Mouse (Mus musculus) liver, postnatal 0 days (tissue): Measurements from ENCODE around the gene Szrd1. TPM values are rescaled to one million over a fixed set of nuclear protein-coding genes. Genes with fewer than 3 reads are reported as not detected.

Source experiments
- ATAC-seq: fragments of 200-750 bp; cut with Nextera tagmentation; 2 replicates; pipeline ENCODE4 v1.8.0; 2017; ENCODE audit warnings: mild to moderate bottlenecking, moderate library complexity
- DNase-seq: peaks from one replicate; pipeline ENCODE4 v3.0.0-alpha.2; 2016
- H3K27ac ChIP-seq: fragments of 300-500 bp; sonication (generic); 2 replicates; pipeline ENCODE4 v1.5.1; 2014; ENCODE audit warnings: antibody characterized with exemption, moderate library complexity, mild to moderate bottlenecking, low read depth
- H3K27me3 ChIP-seq: fragments of 300-500 bp; sonication (generic); 2 replicates; pipeline ENCODE4 v1.6.1; 2014; ENCODE audit warnings: low read length, control low read depth, mixed read lengths; ENCODE audit not compliant: insufficient read depth
- H3K36me3 ChIP-seq: fragments of 300-500 bp; sonication (generic); replicated peaks from 2 replicates; pipeline ENCODE4 v1.6.1; 2014; ENCODE audit warnings: mild to moderate bottlenecking, control low read depth, low read length, moderate library complexity, mixed read lengths; ENCODE audit not compliant: insufficient read depth
- H3K4me1 ChIP-seq: fragments of 300-500 bp; sonication (generic); 2 replicates; pipeline ENCODE4 v1.6.1; 2014; ENCODE audit warnings: antibody characterized with exemption, mild to moderate bottlenecking, control low read depth; ENCODE audit not compliant: insufficient read depth
- H3K4me2 ChIP-seq: fragments of 300-500 bp; sonication (generic); 2 replicates; pipeline ENCODE4 v1.6.1; 2014; ENCODE audit warnings: low read depth, mild to moderate bottlenecking, low read length, moderate library complexity, mixed read lengths
- H3K4me3 ChIP-seq: fragments of 300-500 bp; sonication (generic); 2 replicates; pipeline ENCODE4 v1.5.1; 2014; ENCODE audit warnings: low read depth, low read length
- H3K9ac ChIP-seq: fragments of 300-500 bp; sonication (generic); replicated peaks from 2 replicates; pipeline ENCODE4 v1.6.1; 2014; ENCODE audit warnings: mild to moderate bottlenecking, moderate library complexity
- H3K9me3 ChIP-seq: fragments of 300-500 bp; sonication (generic); 2 replicates; pipeline ENCODE4 v1.6.1; 2016; ENCODE audit warnings: mild to moderate bottlenecking, control low read depth, low read length, mixed read lengths
- CTCF ChIP-seq: sonication (generic); IDR thresholded peaks from 2 replicates; pipeline ENCODE4 v1.5.1; 2016; ENCODE audit warnings: antibody characterized with exemption, low read depth
- EP300 ChIP-seq: IDR thresholded peaks from 2 replicates; pipeline ENCODE4 v1.6.1; 2016; ENCODE audit warnings: antibody characterized with exemption, low read depth, mild to moderate bottlenecking
- WGBS: fragments of 180-500 bp; shearing (Covaris S2); extraction: QIAGEN DNeasy Blood & Tissue Kit; methylation state at CpG from one replicate; pipeline ENCODE4 v1.1.7; 2014; ENCODE audit not compliant: insufficient replicate concordance; 5-methylcytosine and 5-hydroxymethylcytosine counted together
- polyA plus RNA-seq: library from polyadenylated mRNA; unstranded; fragments of >200 nt; fragmentation: Nextera tagmentation; extraction: Ambion mirVana; gene quantifications from 2 replicates; pipeline ENCODE4 v1.2.1, GENCODE M21; 2015

Szrd1 gene
- polyA plus RNA-seq, 1 experiment from 2014 or later, result 17.7 TPM

DNA sequence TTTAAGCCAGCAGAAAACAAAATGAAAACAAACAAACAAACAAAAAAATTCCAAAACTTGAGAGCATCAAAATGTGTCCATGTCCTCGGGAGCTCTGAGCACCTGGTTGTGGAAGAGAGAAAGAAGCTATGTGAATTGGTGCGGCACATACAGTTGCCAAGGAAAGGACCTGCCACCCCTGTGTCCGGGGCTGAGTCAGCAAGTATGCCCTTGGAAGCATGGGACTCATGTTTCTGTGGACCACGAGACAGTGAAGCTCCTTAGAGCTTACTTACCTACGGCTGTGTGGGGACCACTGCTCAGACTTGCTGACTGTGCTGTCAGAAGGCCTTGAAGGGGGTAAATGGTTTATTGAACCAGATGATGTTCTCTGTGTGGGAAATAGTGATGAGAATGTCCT is 24.2 kb upstream of the Szrd1 start:
- 82% methylated on average over 5 of the region's 5 CpGs for WGBS

DNA sequence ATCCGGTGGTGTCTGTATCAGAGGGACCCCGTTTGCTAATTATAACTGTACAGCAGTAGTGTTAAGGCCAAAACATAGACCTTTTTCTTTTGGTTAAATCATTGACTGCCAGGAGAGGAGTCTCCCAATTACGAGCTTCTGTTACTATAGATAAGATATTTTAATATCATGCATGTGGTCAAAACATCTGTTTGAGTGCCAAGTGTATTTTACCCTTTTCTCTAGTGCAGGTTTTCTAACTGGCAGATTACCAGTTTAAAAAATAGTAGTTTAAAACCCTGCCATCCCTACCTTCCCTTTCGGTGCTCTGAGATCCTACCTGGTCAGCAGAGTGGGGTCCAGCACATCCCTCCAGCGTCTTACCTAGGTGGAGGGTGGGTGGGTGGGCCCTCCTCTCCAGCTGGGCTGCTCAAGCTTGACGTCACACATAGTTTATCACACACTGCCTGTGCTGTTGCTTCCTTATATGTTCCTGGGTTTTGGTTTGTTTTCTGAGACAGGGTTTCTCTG is 22.2 kb upstream of the Szrd1 start:
- DNase-seq (no peak), ATAC-seq (peak; percentile 87)
- no peak overlapping the region; the same call in 1 of the 2 replicates for H3K4me3 ChIP-seq
- TF ChIP-seq CTCF (no peak), EP300 (peak; percentile 96)
- peaks cover 74% of the 10 kb centered on the region for H3K4me1 ChIP-seq
- H3K27ac ChIP-seq, result peak overlapping the region; percentile 96
- no peaks in the 10 kb centered on the region for H3K9me3 ChIP-seq
- H3K27me3 ChIP-seq, result no peaks in the 10 kb centered on the region
- H3K9ac ChIP-seq, result peak overlapping the region; percentile 13
- 40% methylated on average over 6 of the region's 6 CpGs for WGBS
- peak overlapping the region; percentile 59 for H3K4me2 ChIP-seq
- peaks cover 5% of the 10 kb centered on the region; the same call in 1 of the 2 replicates for H3K36me3 ChIP-seq

More for the DNA sequence above, 24.2 kb upstream of the Szrd1 start:
- no peak overlapping the region for H3K4me3 ChIP-seq
- H3K27ac ChIP-seq, result peak overlapping the region; percentile 96
- DNase-seq, result no peak
- ATAC-seq, result no peak
- H3K9ac ChIP-seq, result no peak overlapping the region
- H3K4me2 ChIP-seq, result no peak overlapping the region
- H3K9me3 ChIP-seq, result no peaks in the 10 kb centered on the region
- H3K36me3 ChIP-seq, result peaks cover 14% of the 10 kb centered on the region
- H3K27me3 ChIP-seq, result no peaks in the 10 kb centered on the region
- H3K4me1 ChIP-seq, result peaks cover 55% of the 10 kb centered on the region
- no peak for TF ChIP-seq CTCF
- no peak for TF ChIP-seq EP300

DNA sequence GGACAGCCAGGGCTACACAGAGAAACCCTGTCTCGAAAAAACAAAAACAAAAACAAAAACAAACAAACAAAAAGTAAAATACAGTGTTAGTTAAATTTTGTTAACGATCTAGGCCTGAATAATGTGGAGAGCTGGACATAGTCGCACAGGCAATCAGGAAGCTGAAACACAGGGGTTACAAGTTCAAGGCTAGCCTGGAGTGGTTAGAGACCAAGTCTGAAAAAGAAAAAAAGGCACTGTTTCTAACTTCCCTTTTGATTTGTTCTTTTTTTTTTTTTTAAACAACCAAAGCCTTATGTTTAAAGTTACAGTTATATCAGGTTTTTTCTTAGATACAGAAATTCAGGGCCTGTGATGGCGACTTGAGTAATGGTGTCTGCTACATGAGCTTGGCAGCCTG is 20.6 kb upstream of the Szrd1 start:
- Histone ChIP-seq H3K4me3 (no peak overlapping the region), H3K9ac (peak overlapping the region; percentile 50; the same call in 1 of the 2 replicates), H3K27ac (peak overlapping the region; percentile 96), H3K36me3 (peaks cover 5% of the 10 kb centered on the region; the same call in 1 of the 2 replicates), H3K4me1 (peaks cover 71% of the 10 kb centered on the region), H3K4me2 (no peak overlapping the region), H3K27me3 (no peaks in the 10 kb centered on the region), H3K9me3 (no peaks in the 10 kb centered on the region)
- TF ChIP-seq CTCF (no peak), EP300 (no peak)
- ATAC-seq (no peak), DNase-seq (no peak)
- 67% methylated on average over 4 of the region's 4 CpGs for WGBS

DNA sequence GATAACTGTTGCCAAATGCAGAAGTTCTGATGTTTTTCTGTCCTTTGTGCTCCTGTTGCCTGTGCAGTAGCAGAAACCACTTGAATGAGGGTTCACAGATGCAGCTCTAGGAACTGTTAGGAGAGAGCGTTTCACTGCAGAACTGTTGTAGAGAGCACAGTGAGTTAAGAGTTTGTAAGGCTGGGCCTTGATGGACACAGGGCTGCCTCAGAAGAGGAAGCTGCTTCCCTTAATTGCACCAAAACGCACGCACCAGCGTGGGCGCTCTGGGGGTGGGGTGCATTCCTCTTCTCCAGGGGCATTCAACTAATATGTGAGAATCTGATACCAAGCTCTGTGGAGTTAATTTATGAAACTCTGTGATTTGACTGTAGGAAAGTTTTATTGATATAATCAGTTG is 20.1 kb upstream of the Szrd1 start:
- H3K9ac ChIP-seq, result peak overlapping the region; percentile 50
- TF ChIP-seq CTCF, result no peak
- TF ChIP-seq EP300, result no peak
- peaks cover 70% of the 10 kb centered on the region for H3K4me1 ChIP-seq
- H3K9me3 ChIP-seq, result no peaks in the 10 kb centered on the region
- no peak for ATAC-seq
- no peak overlapping the region for H3K4me3 ChIP-seq
- H3K27ac ChIP-seq, result peak overlapping the region; percentile 74
- DNase-seq, result no peak
- H3K36me3 ChIP-seq, result peaks cover 5% of the 10 kb centered on the region; the same call in 1 of the 2 replicates
- H3K4me2 ChIP-seq, result 0 out of 2 replicates have a peak overlapping the region, but pooled peaks have one; percentile 54
- no peaks in the 10 kb centered on the region for H3K27me3 ChIP-seq
- 39% methylated on average over 5 of the region's 5 CpGs for WGBS

DNA sequence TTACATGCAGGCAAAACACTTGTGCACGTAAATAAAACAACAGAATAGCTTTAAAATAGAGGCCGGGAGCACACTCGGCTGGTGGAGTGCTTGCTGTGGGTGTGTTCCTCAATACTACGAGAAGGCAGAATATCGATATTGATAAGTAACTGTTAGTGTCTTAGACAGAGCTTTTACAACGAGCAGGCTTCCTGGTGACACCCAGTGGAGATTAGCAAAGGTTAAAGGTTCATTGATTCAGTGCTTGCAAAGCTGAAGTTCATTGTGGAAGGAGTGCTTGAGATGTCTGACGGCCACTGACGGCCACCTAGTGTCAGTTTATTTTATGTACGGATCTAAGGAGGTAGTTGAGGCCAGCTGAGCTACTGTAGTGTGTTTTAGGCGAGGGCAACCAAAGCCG is 19.5 kb upstream of the Szrd1 start:
- peaks cover 74% of the 10 kb centered on the region for H3K4me1 ChIP-seq
- 20% methylated on average over 11 of the region's 11 CpGs for WGBS
- no peaks in the 10 kb centered on the region for H3K27me3 ChIP-seq
- H3K27ac ChIP-seq, result peak overlapping the region; percentile 74
- H3K9me3 ChIP-seq, result no peaks in the 10 kb centered on the region
- H3K4me2 ChIP-seq, result peak overlapping the region; percentile 54
- peaks cover 5% of the 10 kb centered on the region; the same call in 1 of the 2 replicates for H3K36me3 ChIP-seq
- H3K9ac ChIP-seq, result peak overlapping the region; percentile 1
- TF ChIP-seq CTCF (peak; percentile 51), EP300 (no peak)
- ATAC-seq (no peak), DNase-seq (no peak)
- H3K4me3 ChIP-seq, result no peak overlapping the region

DNA sequence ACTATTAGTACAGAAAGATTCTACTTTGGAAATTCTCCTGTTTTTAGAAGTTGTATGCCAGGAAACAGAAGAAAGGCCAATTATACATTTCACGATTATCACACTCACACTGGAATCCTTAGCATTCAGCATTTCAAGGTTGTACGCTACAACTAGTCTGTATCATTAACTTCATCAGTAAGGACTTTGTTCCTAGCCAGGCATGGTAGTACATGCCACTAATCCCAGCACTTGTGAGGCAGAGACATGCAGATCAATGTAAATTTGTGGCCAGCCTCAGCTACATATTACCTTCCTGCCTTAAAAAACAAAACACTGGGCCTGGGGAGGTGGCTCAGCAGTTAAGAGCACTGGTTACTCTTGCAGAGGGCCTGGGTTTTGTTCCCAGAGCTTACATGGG is 19.0 kb upstream of the Szrd1 start:
- DNase-seq (no peak), ATAC-seq (no peak)
- 49% methylated on average over 2 of the region's 2 CpGs for WGBS
- no peaks in the 10 kb centered on the region for H3K27me3 ChIP-seq
- TF ChIP-seq EP300, result no peak
- TF ChIP-seq CTCF, result no peak
- H3K4me3 ChIP-seq, result no peak overlapping the region
- peaks cover 5% of the 10 kb centered on the region; the same call in 1 of the 2 replicates for H3K36me3 ChIP-seq
- H3K4me1 ChIP-seq, result peaks cover 72% of the 10 kb centered on the region
- no peaks in the 10 kb centered on the region for H3K9me3 ChIP-seq
- H3K4me2 ChIP-seq, result peak overlapping the region; percentile 54
- peak overlapping the region; percentile 74 for H3K27ac ChIP-seq
- peak overlapping the region; percentile 1 for H3K9ac ChIP-seq
